Mouse (Mus musculus) kidney, adult 2 months (tissue): ENCODE results near the gene Dmxl2. TPM values are rescaled to one million over a fixed set of nuclear protein-coding genes. Genes with fewer than 3 reads are reported as not detected.

Experiments used
- DNase-seq: peaks from one replicate; pipeline ENCODE4 v3.0.0; 2021
- H3K27ac ChIP-seq: fragments of 200-500 bp; 2 replicates; pipeline ENCODE4 v1.5.1; 2012; ENCODE audit warnings: low read depth, low read length, control low read depth, inconsistent platforms; ENCODE audit not compliant: insufficient read depth
- H3K27me3 ChIP-seq: fragments of 200-500 bp; replicated peaks from 2 replicates; pipeline ENCODE4 v1.6.1; 2012; ENCODE audit warnings: mild to moderate bottlenecking, moderate library complexity, low read length, inconsistent platforms; ENCODE audit not compliant: control insufficient read depth, insufficient read depth
- H3K36me3 ChIP-seq: fragments of 200-500 bp; 2 replicates; pipeline ENCODE4 v1.6.1; 2012; ENCODE audit warnings: mild to moderate bottlenecking, moderate library complexity, low read length, inconsistent platforms; ENCODE audit not compliant: control insufficient read depth, insufficient read depth
- H3K4me1 ChIP-seq: fragments of 200-500 bp; 2 replicates; pipeline ENCODE4 v1.6.1; 2011; ENCODE audit warnings: low read length; ENCODE audit not compliant: control insufficient read depth, insufficient read depth
- H3K4me3 ChIP-seq: fragments of 200-500 bp; 2 replicates; pipeline ENCODE4 v1.5.1; 2011; ENCODE audit warnings: mild to moderate bottlenecking, low read depth, low read length, control low read depth; ENCODE audit not compliant: insufficient read depth
- CTCF ChIP-seq: fragments of 200-500 bp; conservative IDR thresholded peaks from 2 replicates; pipeline ENCODE4 v1.5.1; 2011; ENCODE audit warnings: low read depth, mild to moderate bottlenecking, control low read depth, low read length, moderate library complexity, mixed read lengths; ENCODE audit not compliant: insufficient read depth, insufficient read length
- POLR2A ChIP-seq: fragments of 200-500 bp; IDR thresholded peaks from one replicate; pipeline ENCODE4 v1.6.1; 2011; ENCODE audit warnings: low read depth, low read length, control low read depth
- WGBS: fragments of 180-500 bp; shearing (Covaris S2); methylation state at CpG from one replicate; pipeline ENCODE4 v1.1.7; 2018; 5-methylcytosine and 5-hydroxymethylcytosine counted together
- polyA plus RNA-seq: library from polyadenylated mRNA; depleted of rRNA; stranded (reverse); fragments of >200 nt; gene quantifications from 2 replicates; pipeline ENCODE4 v1.2.3, GENCODE M21; 2012

Gene Dmxl2
- polyA plus RNA-seq, 1 experiment, result 10.4 TPM

DNA sequence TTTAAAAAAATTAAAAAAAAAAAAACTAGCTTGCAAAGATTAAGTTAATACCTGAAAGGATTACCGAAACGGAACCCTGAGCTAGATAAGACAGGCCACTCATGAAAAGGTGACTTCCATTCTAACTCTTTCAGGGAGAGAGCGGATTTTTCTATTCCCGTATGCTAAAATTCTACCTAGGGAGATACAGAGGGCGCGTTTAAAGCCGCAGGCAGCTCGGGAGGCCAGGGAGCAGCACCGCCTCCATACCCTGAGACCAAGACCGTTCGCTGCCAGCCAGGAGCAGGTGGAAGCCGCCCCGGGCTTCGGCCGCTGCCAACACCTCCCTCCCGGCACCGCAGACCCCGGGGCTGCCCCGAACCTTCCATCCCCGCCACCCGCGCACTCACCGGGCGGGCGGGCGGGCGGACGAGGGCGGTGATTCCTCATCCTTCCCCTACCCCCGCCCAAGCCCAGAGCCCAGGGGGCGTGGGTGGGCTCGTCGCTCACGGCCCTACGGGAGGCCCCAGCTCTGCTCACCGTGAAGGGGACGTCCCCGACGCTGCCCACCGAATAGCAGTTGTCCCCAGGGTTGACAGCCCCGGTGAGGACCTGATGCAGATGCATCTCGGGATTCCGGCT, 484 bp downstream of the Dmxl2 start:
- peak; percentile 59 for DNase-seq
- Histone ChIP-seq H3K27ac (peak overlapping the region; percentile 87), H3K27me3 (no peaks in the 10 kb centered on the region; the same call in 1 of the 2 replicates), H3K36me3 (no peaks in the 10 kb centered on the region), H3K4me3 (peak overlapping the region; percentile 100), H3K4me1 (peaks cover 3% of the 10 kb centered on the region)
- under 1% methylated on average over 43 of the region's 43 CpGs for WGBS
- TF ChIP-seq POLR2A, result no peak
- TF ChIP-seq CTCF, result no peak

- H3K4me3 ChIP-seq, result no peak overlapping the region
- peaks cover 3% of the 10 kb centered on the region for H3K4me1 ChIP-seq
- DNase-seq, result no peak
- no peaks in the 10 kb centered on the region for H3K36me3 ChIP-seq
- H3K27ac ChIP-seq, result no peak overlapping the region
- H3K27me3 ChIP-seq, result no peaks in the 10 kb centered on the region; the same call in 1 of the 2 replicates
- TF ChIP-seq POLR2A (no peak), CTCF (no peak)
- WGBS, result 70% methylated on average over 3 of the region's 3 CpGs
Measured at GRCm38 (mm10) chr9:54499791-54500190, 1.6 kb downstream of the Dmxl2 start.

DNA sequence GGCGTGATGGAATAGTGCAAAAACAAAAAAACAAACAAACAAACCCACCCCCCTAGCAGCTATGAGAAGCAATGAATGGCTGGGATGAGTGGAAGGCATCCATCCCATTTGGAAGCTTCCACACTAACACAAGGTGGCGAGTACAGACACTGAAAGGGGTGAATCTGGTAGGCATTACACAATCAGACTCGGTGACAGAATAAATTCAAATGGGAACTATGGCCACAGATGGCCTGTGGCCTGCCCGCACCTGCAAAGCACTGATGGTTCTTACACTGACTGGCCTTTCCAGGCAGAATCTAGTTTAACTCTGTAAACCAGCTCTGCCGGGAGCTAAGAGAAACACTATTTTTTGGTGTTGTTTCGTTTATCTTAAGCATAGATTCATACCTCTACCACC, 2.1 kb downstream of the Dmxl2 start:
- DNase-seq, result no peak
- TF ChIP-seq POLR2A (no peak), CTCF (no peak)
- Histone ChIP-seq H3K36me3 (no peaks in the 10 kb centered on the region), H3K27me3 (no peaks in the 10 kb centered on the region; the same call in 1 of the 2 replicates), H3K4me3 (no peak overlapping the region), H3K4me1 (peaks cover 3% of the 10 kb centered on the region), H3K27ac (no peak overlapping the region)
- 85% methylated on average over 6 of the region's 6 CpGs for WGBS

GRCm38 (mm10) chr9:54490431-54490830, 11.0 kb downstream of the Dmxl2 start:
- Histone ChIP-seq H3K4me3 (no peak overlapping the region), H3K27ac (no peak overlapping the region), H3K4me1 (peaks cover 5% of the 10 kb centered on the region; the same call in 1 of the 2 replicates), H3K36me3 (no peaks in the 10 kb centered on the region), H3K27me3 (no peaks in the 10 kb centered on the region)
- WGBS, result 94% methylated on average over 2 of the region's 2 CpGs
- DNase-seq, result no peak
- TF ChIP-seq POLR2A (no peak), CTCF (no peak)

GRCm38 (mm10) chr9:54489599-54489998, 11.8 kb downstream of the Dmxl2 start:
- H3K36me3 ChIP-seq, result no peaks in the 10 kb centered on the region
- DNase-seq, result no peak
- H3K4me1 ChIP-seq, result peaks cover 5% of the 10 kb centered on the region; the same call in 1 of the 2 replicates
- TF ChIP-seq POLR2A (no peak), CTCF (no peak)
- WGBS, result 69% methylated on average over 2 of the region's 2 CpGs
- H3K4me3 ChIP-seq, result no peak overlapping the region
- H3K27ac ChIP-seq, result 0 out of 2 replicates have a peak overlapping the region, but pooled peaks have one; percentile 23
- H3K27me3 ChIP-seq, result no peaks in the 10 kb centered on the region

- WGBS, result 98% methylated on average over 2 of the region's 2 CpGs
- Histone ChIP-seq H3K4me3 (no peak overlapping the region), H3K27ac (no peak overlapping the region), H3K36me3 (no peaks in the 10 kb centered on the region), H3K27me3 (no peaks in the 10 kb centered on the region), H3K4me1 (peaks cover 8% of the 10 kb centered on the region; the same call in 1 of the 2 replicates)
- DNase-seq, result no peak
- TF ChIP-seq POLR2A (no peak), CTCF (no peak)
Measured at GRCm38 (mm10) chr9:54484927-54485326, 16.5 kb downstream of the Dmxl2 start.

GRCm38 (mm10) chr9:54483215-54483614, 18.2 kb downstream of the Dmxl2 start:
- TF ChIP-seq CTCF (no peak), POLR2A (no peak)
- no peak for DNase-seq
- Histone ChIP-seq H3K4me1 (peaks cover 4% of the 10 kb centered on the region; the same call in 1 of the 2 replicates), H3K27ac (no peak overlapping the region), H3K4me3 (no peak overlapping the region), H3K27me3 (no peaks in the 10 kb centered on the region), H3K36me3 (no peaks in the 10 kb centered on the region)
- WGBS, result 73% methylated on average over 4 of the region's 4 CpGs
